Mouse (Mus musculus): Measurements from ENCODE around the gene Olfr1322. TPM values are rescaled to one million over a fixed set of nuclear protein-coding genes. Genes with fewer than 3 reads are reported as not detected.

Olfr1322 gene
- polyA plus RNA-seq (2014; fragmentation: Illumina TruSeq; extraction: RNeasy Lipid Tissue Mini Kit (QIAGEN cat#74804); ENCODE audit: low read depth, low replicate concordance): not detected

GRCm38 (mm10) chrX:49891383-49891782 lies at the start of gene Olfr1322:
Gene Olfr1322, minus strand, starts transcription at chrX:49891483.

Other genes with a start within 250 kb of the Olfr1322 start
- not detected for gene Olfr1320, start 219.2 kb downstream of the Olfr1322 start, polyA plus RNA-seq (2014; fragmentation: Illumina TruSeq; extraction: RNeasy Lipid Tissue Mini Kit (QIAGEN cat#74804); ENCODE audit: low read depth, low replicate concordance)
- not detected for gene Olfr1321, start 156.4 kb downstream of the Olfr1322 start, polyA plus RNA-seq (2014; fragmentation: Illumina TruSeq; extraction: RNeasy Lipid Tissue Mini Kit (QIAGEN cat#74804); ENCODE audit: low read depth, low replicate concordance)
- gene Igsf1, start 93.7 kb downstream of the Olfr1322 start, polyA plus RNA-seq (2014; fragmentation: Illumina TruSeq; extraction: RNeasy Lipid Tissue Mini Kit (QIAGEN cat#74804); ENCODE audit: low read depth, low replicate concordance): not detected
- not detected for gene Olfr1323, start 127.9 kb upstream of the Olfr1322 start, polyA plus RNA-seq (2014; fragmentation: Illumina TruSeq; extraction: RNeasy Lipid Tissue Mini Kit (QIAGEN cat#74804); ENCODE audit: low read depth, low replicate concordance)